Mouse (Mus musculus) activated CD4-positive, CD25-positive, alpha-beta regulatory T cell (primary cell): ENCODE data around the gene Irak4. TPM values are rescaled to one million over a fixed set of nuclear protein-coding genes. Genes with fewer than 3 reads are reported as not detected.

Experiments used
- polyA plus RNA-seq, 2 experiments: library from polyadenylated mRNA; unstranded; fragments of 100-300 nt; shearing (Covaris generic); gene quantifications; one replicate each; pipeline ENCODE4 v1.2.1; 2017

Irak4 gene
- polyA plus RNA-seq, result 10 to 100 TPM; 26.8 to 35.3 TPM

GRCm38 (mm10) chr15:94543409-94544051, at the start of gene Irak4, which contains the start of gene Pus7l:
TSS of gene Irak4 (plus strand) at chr15:94543643.
TSS of gene Pus7l (minus strand) at chr15:94543547.

GRCm38 (mm10) chr15:94589219-94590075, 46.0 kb downstream of the Irak4 start, which contains the start of gene Twf1:
TSS of gene Twf1 (minus strand) at chr15:94589889.

GRCm38 (mm10) chr15:94628830-94629601, 85.6 kb downstream of the Irak4 start, which contains the start of gene Tmem117:
TSS of gene Tmem117 (plus strand) at chr15:94629232.

Other genes starting within 250 kb of the Irak4 start
- gene Adamts20, start 78.2 kb upstream of the Irak4 start, polyA plus RNA-seq, result under 1 TPM; 0.17 to 0.21 TPM
- gene Pus7l, start 96 bp upstream of the Irak4 start, polyA plus RNA-seq, result 10 to 100 TPM in 1 of 2 experiments, 1 to 10 TPM in 1; 6.6 to 12.3 TPM
- 10 to 100 TPM; 14.8 to 15.8 TPM for gene Twf1, start 46.2 kb downstream of the Irak4 start, polyA plus RNA-seq
- under 1 TPM; 0.09 to 0.12 TPM for gene Tmem117, start 85.6 kb downstream of the Irak4 start, polyA plus RNA-seq